Mouse (Mus musculus): ENCODE results near the gene Atxn7.

The Atxn7 gene

DNA sequence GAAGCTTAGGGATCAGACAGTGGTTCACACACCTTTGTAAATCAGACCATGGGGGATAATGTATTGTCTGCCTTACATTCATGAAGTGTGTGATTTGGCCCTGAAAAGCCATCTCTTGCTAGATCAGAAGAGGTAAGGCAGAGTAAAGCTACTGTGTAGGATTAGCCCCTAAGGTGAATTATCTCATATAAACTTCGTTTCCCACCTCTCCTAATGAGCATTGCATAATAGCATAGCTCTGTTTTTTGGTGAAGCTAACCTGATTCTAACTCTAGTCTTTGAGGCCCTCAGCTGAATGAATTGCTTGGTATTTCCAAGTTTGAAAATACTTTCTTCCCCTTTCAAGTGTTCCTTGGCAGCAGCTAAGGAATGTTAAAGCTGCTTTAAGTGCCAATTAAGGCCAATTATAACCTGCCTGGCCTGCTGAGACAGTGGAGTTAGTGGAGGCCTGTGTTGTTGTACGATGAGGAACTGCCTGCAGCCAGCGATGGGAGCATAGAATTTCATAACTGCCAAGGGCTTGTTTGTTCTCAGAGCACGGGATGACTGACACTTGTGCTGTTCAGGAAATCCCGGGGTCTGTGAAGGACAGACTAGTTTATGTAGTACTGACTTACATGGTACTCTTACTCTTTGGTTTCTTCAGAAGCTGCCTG is 103.4 kb downstream of the Atxn7 start:
- CTCF ChIA-PET, result no interaction called here

DNA sequence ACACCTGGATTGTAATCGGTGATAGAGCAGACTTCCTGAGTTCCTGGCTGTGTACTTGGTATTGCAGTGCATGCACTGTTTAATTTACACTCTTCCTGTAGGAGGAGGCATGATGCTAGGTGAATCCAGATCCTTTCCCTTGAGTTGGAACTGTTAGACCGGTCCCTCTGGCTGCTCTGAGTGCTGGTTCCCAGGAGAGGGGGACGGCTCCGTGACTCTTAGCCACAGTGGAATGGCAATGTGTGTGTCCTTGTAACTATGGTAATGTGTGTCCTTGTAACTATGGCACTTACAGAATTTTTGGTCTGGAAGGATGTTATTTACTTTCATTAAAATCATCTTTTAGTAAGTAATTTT is 103.9 kb downstream of the Atxn7 start:
- CTCF ChIA-PET, result no interaction called here

DNA sequence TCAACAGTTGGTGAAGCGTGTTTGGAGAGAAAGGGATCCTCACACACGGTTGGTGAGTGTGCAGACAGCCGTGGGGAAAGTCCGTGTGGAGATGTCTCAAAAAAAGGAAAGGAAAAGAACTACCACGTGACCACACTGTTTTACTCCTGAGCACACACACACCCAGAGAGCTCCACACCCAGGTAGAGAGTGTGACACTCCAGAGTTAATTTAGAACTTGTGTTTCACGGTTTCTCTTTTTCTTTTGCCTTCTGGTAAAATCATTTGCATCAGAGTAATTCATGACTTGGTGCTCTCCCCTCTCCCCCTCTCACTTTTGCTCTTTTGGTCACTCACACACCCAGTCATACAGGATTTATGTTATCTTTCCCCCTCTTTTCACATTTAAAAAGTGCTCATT is 105.0 kb downstream of the Atxn7 start:
- CTCF ChIA-PET, result no interaction called here

DNA sequence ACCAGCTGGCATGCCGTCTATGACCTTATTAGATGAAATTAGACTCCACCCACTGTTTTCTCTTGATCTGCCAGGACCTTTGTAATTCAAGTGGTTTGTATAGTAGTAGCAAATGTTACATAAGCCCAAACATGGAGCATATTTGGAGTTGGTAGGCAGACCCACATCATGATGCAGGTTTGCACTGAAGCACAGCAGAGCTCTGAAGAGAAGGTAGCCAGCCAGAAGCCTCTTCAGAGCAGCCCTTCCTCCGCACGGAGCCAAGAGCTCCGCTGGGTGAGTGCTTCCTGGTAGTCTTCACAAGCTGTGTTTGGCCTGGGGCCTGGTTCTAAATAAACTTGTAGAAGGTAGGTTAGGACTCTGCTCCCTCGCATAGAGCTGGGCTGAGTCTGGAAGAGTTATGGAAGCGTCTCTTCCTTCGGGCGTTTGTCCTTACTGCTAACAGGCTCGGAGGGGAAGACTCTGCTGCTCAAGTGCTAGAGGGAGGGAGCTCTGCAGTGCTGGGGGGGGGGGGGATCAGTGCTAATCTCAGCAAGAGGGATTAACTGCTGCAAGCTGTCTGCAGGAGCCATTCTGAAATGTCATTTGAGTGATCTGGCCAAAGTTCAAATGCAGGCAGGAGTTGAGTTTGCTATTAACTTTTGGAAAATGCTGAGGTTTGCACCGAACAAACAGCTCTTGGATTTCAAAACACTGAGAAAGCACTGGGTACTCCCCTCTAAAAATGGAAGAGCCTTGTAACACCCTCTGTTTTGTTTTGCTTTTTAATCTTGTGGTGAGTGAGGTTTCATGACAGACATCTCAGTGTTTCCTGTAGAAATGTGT is 106.6 kb downstream of the Atxn7 start:
- CTCF ChIA-PET, result interaction anchor here (0.6 kb wide), 1 partner anchor 46 kb away, joined by 8 read pairs; no protein-coding TSS in a partner anchor

DNA sequence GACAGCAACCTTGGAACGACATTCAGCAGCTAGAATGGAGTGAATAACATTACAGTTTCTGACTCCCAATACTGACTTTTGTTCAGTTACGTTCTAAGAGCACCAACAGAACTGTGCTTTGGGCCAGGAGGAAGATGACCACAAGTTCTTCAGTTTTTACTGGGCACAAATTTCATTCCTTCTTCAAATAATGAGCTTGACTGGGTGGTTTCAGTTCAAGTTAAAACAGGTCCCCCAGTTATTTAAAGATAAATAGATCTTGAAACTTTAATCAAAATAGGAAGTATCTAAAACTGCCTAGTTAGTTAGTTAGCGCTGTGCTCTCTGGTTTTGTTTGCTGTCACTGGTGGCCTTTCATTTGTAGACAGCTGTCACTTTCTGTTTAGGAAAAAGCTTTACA is 107.3 kb downstream of the Atxn7 start:
- CTCF ChIA-PET, result no interaction called here

DNA sequence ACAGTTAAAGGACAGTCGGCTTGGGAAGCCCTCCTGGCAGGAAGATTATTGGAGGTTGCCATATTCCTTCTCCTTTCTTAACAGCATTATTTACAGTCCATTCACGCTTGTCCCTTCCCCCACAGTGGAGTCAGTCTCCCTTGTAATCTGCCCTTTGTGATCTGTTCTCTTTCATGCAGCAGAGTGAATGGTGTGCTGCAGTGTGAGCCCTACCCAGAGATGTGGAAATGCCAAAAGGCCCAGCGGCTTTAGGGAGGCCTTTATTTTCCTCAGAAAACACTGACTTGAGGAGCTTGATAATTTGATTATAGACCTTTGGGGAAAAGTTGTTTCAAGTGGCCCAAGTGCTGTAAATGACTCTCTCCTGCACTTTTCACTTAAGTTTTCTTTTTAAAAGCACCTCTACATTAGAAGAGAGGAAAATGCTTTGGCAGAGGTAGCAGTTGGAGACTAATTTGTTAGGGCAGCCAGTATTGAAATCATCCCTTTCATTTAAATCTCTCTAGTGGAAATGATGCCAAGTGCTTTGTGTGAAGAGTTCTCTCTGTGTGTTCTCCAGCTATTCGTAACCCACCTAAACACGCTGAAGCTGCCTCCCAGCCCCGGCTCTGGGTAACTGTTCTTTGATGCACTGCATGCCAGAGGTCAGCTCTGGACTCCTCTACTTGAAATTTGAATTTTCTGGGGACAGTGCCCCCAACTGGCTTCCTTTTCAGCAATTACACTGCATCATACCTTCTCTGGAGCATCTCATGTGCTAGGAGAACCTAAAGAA is 109.5 kb downstream of the Atxn7 start:
- CTCF ChIA-PET, result no interaction called here

DNA sequence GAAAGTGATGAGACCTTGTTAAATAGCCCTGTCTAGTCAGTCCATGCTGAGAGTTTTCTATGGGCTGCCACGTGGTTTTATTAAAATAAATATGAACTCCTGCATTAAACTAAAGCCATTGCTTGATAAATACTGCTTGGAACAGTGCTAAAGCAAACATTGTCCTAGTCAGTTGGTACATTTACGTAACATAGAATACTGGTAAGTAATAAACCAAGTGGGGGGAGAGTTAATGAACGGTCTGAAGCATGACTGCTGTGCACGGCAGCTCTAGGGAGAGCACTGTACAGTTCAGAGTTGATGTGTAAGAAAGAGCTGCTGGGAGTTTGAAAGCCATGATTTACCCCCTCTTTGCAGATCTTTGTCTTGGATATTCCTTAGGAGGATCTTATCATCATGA is 110.2 kb downstream of the Atxn7 start:
- CTCF ChIA-PET, result no interaction called here

DNA sequence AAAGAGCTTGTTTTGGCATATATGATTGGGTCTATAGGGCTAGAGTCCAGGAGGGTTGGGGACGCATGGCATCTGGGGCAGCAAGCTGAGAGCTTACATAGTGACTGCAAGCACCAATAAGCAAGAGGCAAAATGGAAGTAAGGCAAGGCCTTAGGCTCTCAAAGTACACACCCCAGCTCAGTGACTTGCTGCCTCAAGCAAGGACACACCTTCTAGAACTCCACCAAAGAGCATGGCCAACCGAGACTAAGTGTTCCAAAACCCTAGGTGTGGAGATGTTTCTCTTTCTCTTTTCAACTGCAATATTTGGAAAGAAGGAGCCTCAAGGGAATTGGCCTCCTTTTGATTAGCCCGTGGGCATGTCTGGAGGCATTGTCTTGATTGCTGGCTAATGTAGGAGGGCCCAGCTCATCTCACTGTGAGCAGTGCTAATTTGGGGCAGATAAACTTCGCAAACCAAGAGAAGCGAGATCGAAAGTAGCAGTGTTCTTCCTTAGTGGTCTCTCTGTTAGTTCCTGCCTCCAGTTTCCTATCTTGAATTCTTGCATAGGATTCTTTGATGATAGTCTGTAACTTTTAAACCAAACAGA is 119.5 kb downstream of the Atxn7 start:
- CTCF ChIA-PET, result no interaction called here

DNA sequence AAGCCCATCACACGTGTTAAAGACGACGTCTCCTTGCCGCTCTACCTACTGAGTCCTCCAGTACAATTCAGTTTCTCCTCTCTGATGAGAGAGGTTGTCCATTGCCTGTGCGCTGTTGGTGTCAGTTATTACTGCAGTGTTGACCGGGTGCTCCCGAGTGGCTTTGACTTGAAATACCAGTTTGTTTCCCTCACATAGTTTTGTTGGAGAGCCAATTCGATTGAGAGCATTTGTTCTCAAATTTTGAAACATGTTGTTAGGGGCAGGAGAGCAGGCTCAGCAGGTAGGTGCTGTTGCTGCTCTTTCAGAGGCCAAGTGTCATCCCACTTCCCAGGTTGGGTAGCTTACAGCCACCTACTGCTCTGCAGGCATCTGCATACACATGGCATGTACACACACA is 122.6 kb downstream of the Atxn7 start:
- CTCF ChIA-PET, result no interaction called here

DNA sequence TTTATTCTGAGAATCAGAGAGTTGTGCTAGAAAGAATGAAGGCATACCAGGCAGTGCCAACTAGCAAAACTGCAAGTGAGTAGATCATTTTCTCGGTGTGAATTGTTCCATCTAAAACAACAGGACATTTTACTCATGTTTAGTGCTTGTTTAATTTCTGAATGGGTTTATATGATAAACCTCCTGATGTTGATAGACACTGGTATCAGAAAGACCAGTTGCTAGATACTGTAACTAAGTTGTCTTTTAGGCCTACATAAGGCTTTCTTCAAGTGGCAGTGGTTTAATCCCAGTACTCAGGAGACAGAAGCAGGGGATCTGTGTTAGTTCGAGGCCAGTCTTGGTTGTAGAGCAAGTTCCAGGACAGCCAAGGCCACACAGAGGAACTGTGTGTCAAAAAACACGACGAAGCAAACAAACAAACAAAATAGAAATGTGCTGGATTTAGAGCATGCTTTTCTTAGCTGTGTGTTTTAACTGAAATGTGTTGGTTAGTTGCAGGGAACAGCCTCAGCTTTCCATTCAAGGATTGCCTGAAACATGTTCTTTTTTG is 125.5 kb downstream of the Atxn7 start:
- CTCF ChIA-PET, result no interaction called here

DNA sequence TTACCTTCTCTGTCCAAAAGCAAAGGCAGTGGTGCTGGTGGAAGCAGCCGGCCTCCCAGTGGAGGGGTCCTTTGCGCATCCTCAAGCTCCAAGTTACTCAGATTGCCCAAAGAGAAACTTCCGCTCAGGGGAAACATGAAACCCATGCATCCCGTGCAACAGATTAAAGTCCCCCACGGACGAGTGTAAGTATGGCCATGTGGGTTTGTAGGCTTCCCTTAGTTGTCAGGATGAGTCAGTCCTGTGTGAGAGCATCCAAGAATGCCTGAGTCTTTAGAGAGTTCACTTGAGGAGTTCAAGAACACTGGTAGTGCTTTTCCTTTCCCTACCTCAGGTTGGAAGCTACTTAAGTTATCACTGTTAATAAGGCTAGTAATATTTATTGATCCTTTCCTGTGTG is 126.1 kb downstream of the Atxn7 start:
- CTCF ChIA-PET, result no interaction called here

DNA sequence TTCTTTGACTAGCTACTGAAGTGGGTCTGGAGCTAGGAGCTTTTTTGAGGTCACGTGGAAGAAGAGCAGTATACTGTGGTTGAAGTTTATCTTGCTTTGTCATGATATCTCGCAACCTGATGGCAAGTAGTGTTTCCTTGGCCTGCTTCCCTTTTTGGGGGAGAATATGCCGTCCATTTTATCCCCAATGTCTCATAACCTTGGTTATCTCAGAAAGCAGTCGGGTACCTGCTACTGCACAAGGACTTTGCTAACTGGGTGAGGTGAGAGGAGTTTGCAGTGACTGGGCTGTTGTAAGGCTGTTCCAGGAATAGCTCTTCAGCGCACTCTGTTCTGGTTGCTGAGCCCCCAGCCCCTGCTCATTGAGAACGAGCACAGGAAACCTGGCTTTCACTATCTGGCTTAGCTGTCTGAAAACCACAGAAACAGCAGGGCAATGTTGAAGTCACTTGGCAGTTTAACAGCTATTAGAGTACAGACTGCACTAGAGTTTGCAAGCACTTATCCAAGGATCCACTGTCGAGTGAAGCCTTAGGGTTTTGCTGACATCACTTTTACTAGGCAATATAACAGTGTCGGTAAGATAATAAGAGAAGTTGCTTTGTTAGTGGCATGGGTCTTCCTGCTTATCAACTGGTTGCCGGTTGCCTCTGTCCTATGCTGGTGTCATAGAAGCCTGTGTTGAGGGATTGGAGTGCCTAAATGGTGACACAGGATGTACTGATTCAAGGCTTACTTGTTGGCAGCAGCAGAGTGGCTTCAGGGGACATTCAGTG is 127.0 kb downstream of the Atxn7 start:
- CTCF ChIA-PET, result no interaction called here

DNA sequence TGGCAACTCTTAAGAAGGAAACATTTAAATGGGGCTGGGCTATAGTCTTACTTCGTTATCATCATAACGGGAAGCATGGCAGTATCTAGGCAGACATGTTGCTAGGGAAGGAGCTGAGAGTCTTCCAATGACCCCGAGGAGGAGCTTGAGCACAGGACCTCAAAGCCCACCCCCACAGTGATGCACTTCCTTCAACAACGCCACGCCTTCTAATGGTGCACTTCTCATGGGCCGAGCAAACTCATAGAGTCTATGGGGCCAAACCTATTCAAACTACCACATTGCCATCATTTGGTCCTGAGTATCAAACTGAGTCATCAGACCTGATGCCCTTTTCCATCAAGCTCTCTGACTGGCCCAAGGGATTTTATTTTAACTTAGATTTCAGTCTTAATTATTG is 129.3 kb downstream of the Atxn7 start:
- CTCF ChIA-PET, result no interaction called here

DNA sequence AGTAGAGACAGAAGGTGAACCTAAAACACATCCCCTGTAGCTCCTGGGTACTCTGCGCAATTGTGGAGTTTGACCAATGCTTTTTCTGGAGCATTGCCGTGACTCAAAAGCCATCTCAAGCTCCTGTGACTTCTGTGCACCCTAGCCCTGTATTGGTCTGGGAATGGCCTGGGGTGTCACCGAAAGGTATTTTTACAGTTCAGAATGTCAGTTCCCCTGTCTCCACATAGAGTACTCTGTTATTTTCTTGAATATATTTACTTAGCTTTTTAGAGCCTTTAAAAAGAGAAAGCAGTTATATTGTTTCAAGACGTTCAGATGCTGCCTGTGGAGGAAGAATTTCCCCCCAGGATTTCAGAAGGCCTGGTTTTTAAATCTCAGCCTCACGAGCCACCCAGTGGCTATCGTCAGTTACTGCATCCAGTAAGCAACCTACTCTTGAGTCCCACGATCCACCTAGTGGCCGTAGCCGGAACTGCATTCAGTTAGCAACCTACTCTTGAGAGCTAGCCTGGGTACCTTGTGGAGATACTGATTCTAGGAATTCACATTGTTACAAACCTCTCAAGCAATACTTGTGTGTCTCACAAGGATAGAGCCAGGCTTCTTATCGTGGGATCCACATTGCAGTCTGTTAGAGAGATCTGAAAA is 137.2 kb downstream of the Atxn7 start:
- CTCF ChIA-PET, result no interaction called here

DNA sequence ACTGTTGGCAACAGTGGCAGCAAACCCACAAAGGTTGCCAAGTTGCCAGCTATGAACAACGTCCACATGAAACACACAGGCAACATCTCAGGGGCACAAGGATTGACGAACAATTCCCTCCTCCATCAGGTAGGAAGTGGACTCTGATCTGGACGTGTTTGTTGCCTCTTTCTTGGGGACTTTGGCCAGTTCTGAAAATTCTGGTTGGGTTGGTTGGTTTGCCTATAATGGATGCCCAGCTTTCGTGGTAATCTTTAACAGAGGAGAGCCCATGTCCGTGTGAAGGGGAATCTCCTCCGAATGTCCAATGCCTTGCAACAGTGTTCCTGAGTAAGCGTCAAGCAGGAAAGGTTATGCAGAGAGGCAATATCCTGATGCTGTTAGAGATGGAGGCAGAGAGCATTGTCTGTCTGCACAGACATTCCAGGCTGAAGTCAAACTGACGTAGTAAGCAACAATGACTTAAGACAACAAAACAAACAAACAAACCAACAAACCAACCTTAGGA is 139.6 kb downstream of the Atxn7 start:
- CTCF ChIA-PET, result no interaction called here

DNA sequence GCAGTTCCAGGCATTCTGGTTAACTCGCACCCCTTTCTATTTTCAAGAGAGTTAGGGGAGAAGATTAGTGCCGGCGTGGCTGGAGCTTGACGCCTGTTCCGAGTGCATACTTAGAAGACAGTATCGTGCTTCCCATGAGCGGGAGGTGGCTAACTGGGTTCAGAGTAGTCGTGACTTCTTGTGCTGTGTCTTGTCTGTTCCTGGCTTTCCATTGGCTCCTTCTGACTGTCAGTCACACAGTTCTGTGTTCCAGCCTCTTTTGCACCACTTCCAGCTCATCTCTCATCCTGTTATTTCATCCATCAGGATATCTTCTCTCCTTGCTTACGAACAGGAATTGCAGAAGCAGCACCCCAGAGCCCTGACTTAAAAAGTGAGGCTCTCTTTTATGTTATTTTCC is 140.1 kb downstream of the Atxn7 start:
- CTCF ChIA-PET, result no interaction called here

DNA sequence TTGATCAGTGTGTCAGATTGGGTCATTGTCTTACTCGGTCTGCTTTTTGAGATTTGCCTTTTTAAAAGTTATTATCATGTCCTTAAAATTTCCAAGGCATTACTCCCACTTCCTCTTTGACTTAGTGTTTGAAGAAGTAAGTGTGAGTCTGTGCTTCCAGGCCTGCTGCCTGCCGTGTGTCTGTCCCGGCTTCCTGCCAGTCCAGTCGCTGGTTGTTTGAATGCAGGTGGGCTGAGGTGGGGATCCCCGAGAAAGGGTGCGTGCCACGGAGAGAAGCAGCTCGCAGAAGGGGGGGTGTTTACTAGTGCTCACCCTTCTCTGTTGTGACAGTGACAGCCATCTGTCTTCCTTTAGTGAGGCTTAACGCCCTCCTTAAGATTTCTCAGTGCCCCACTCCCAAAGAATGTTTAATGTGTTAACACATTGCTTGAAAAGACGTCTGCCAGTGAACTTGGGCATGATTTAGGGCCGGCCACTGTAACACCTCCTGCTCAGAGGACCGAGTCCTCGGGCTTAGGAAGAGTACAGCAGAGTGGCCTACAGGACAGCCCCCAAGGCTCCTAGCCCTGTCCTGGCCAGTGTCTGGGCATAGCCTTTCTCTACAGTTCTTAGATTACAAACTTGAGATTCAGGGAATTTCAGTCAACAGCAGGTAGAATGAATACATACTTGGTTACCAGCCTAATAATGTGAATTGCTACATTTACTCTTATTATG is 143.1 kb downstream of the Atxn7 start:
- CTCF ChIA-PET, result no interaction called here

DNA sequence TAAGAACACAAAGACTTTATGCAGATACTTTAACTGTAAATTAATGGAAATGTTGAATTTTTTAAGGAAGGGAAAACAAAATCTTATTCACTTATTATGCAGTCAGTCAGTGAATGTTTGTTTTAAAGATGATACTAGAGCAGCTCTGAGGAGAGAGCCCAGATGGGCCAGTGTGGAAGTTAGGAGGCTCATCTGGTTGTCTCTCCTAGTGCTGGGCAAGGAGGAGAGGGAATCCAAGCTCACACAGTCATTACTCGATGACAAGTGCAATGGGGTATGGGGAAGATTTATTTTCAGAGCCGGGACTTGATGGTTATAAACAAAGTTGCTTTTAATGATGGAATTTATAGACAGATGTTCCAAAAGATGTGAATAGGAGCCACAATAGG is 143.7 kb downstream of the Atxn7 start:
- CTCF ChIA-PET, result no interaction called here

DNA sequence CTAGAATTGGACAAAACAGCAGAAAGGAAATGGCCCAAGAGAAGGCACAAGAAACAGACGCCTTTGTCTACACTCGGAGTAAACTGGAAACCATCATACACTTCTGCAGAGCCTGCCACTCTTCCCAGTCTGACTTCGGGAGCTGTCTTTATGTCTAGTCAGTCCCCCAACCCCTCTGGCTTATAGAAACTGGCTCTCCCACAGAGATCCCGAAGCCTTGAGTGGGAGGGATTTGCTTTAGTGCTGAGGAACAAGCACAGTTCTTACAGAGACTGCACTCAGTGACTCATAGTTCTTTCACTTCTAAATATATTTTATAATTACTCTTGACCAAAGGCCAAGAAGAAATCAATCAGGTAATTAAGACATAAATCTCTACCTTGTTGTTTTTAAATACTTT is 149.5 kb downstream of the Atxn7 start:
- CTCF ChIA-PET, result no interaction called here
